Mouse (Mus musculus) lung, postnatal 0 days (tissue): Measurements from ENCODE around the gene Apon.

Experiments used
- CTCF ChIP-seq: IDR thresholded peaks from 2 replicates; pipeline ENCODE4 v1.5.1; 2016; ENCODE audit warnings: antibody characterized with exemption, mild to moderate bottlenecking
- EP300 ChIP-seq: IDR thresholded peaks from 2 replicates; pipeline ENCODE4 v1.6.1; 2016; ENCODE audit warnings: antibody characterized with exemption, mild to moderate bottlenecking, control low read depth

GRCm38 (mm10) chr10:128271883-128272282, 18.0 kb downstream of the Apon start:
- TF ChIP-seq CTCF (peak; percentile 64), EP300 (no peak)
